ENCODE assay signal across 7 mouse cellular contexts in genomic region chr11:109584843-109585713, GRCm38 (mm10). TPM values are rescaled to one million over a fixed set of nuclear protein-coding genes. Genes with fewer than 3 reads are reported as not detected.
A peak's percentile ranks its signal among the peaks of the same experiment; 100 is the strongest.
DNase-seq lines count a peak whose midpoint lies in the region; ATAC-seq and TF ChIP-seq lines count a peak whose summit lies in the region.

No protein-coding gene starts in this region.

- intact Hi-C loops in left cerebral cortex, postnatal 4 days (cut with DNase I), result loop anchor here (5.0 to 10.0 kb wide), 3 partner anchors 138 to 340 kb away; no protein-coding TSS in a partner anchor

- no peak overlapping the region for H3K27ac ChIP-seq in intestine, postnatal 0 days (ENCODE audit: low read depth, low read length)
- no peak overlapping the region for H3K27ac ChIP-seq in midbrain, embryonic 13.5 days

- H3K4me2 ChIP-seq in intestine, postnatal 0 days (replicated peaks; ENCODE audit: low read depth), result no peak overlapping the region
- no peak overlapping the region for H3K4me2 ChIP-seq in midbrain, embryonic 13.5 days (replicated peaks)

- ATAC-seq in intestine, postnatal 0 days, result no peak
- peak; percentile 80 for ATAC-seq in midbrain, embryonic 13.5 days

- H3K27me3 ChIP-seq in intestine, postnatal 0 days (replicated peaks; ENCODE audit: control insufficient read depth, insufficient read depth, low read length), result no peaks in the 10 kb centered on the region
- no peaks in the 10 kb centered on the region for H3K27me3 ChIP-seq in midbrain, embryonic 13.5 days

- no peaks in the 10 kb centered on the region for H3K9me3 ChIP-seq in intestine, postnatal 0 days (ENCODE audit: control insufficient read depth)
- H3K9me3 ChIP-seq in midbrain, embryonic 13.5 days, result no peaks in the 10 kb centered on the region

- no peak overlapping the region for H3K9ac ChIP-seq in intestine, postnatal 0 days (ENCODE audit: low read depth, low read length)
- no peak overlapping the region for H3K9ac ChIP-seq in midbrain, embryonic 13.5 days (replicated peaks)

- DNase-seq in adrenal gland, adult (ENCODE audit: inconsistent age in 2 of 2, low spot score in 1 of 2), result peak; percentile 74 to 89
- peak; percentile 87 to 90 for DNase-seq in cerebellum, postnatal 25 days
- peak; percentile 79 for DNase-seq in gastrocnemius, adult 18-20 months (ENCODE audit: low spot score)
- peak; percentile 77 for DNase-seq in left cerebral cortex, postnatal 4 days
- DNase-seq in skeletal muscle tissue, adult 2 months (ENCODE audit: low read depth, low spot score), result peak; percentile 73

- H3K4me1 ChIP-seq in intestine, postnatal 0 days (replicated peaks; ENCODE audit: control insufficient read depth, insufficient read depth, low read length), result no peaks in the 10 kb centered on the region; the same call in 1 of the 2 replicates
- H3K4me1 ChIP-seq in midbrain, embryonic 13.5 days (replicated peaks), result 0 out of 2 replicates have a peak, but pooled peaks cover 3% of the 10 kb centered on the region

- peaks cover 32% of the 10 kb centered on the region for H3K36me3 ChIP-seq in intestine, postnatal 0 days (ENCODE audit: control insufficient read depth, insufficient read depth)
- no peaks in the 10 kb centered on the region for H3K36me3 ChIP-seq in midbrain, embryonic 13.5 days

- peak; percentile 99 for TF ChIP-seq CTCF in intestine, postnatal 0 days (IDR thresholded peaks at IDR 0.05; ENCODE audit: low read depth)

- 41% methylated on average over 11 of the region's 11 CpGs for WGBS in intestine, postnatal 0 days
- 49% methylated on average over 11 of the region's 11 CpGs for WGBS in midbrain, embryonic 13.5 days

- H3K4me3 ChIP-seq in intestine, postnatal 0 days (ENCODE audit: low read depth, low read length), result no peak overlapping the region
- H3K4me3 ChIP-seq in midbrain, embryonic 13.5 days (replicated peaks), result no peak overlapping the region

RNA-seq across cellular contexts. Expression of gene Wipi1, which starts 26.7 kb away (rescaled TPM):
- 10 to 100 TPM; 57.7 to 78.8 TPM for total RNA-seq in gastrocnemius, adult 18-20 months (2021)
- polyA plus RNA-seq in intestine, postnatal 0 days (2015; fragmentation: Nextera tagmentation; extraction: Ambion mirVana), result 28.2 and 30.4 TPM in 2 replicates
- 10 to 100 TPM; 14.1 TPM for total RNA-seq in left cerebral cortex, postnatal 4 days (2021)
- 12.2 and 12.8 TPM in 2 replicates for polyA plus RNA-seq in midbrain, embryonic 13.5 days (2015; fragmentation: Nextera tagmentation; extraction: Ambion mirVana)
